Mouse (Mus musculus) embryonic facial prominence, embryonic 12.5 days (tissue): ENCODE results near the gene Ncdn. TPM values are rescaled to one million over a fixed set of nuclear protein-coding genes. Genes with fewer than 3 reads are reported as not detected.

Experiments
- ATAC-seq: fragments of 200-750 bp; cut with Nextera tagmentation; 2 replicates; pipeline ENCODE4 v1.8.0; 2017; ENCODE audit not compliant: insufficient number of reproducible peaks, insufficient read depth, low FRiP score, low TSS enrichment
- H3K27ac ChIP-seq: fragments of 300-500 bp; sonication (generic); 2 replicates; pipeline ENCODE4 v1.5.1; 2016; ENCODE audit warnings: mild to moderate bottlenecking
- H3K27me3 ChIP-seq: fragments of 300-500 bp; sonication (generic); 2 replicates; pipeline ENCODE4 v1.6.1; 2016; ENCODE audit warnings: mild to moderate bottlenecking, moderate library complexity
- H3K36me3 ChIP-seq: fragments of 300-500 bp; sonication (generic); 2 replicates; pipeline ENCODE4 v1.6.1; 2016; ENCODE audit warnings: mild to moderate bottlenecking
- H3K4me1 ChIP-seq: fragments of 300-500 bp; sonication (generic); 2 replicates; pipeline ENCODE4 v1.6.1; 2016
- H3K4me2 ChIP-seq: fragments of 300-500 bp; sonication (generic); replicated peaks from 2 replicates; pipeline ENCODE4 v1.6.1; 2016; ENCODE audit warnings: mild to moderate bottlenecking, moderate library complexity
- H3K4me3 ChIP-seq: fragments of 300-500 bp; sonication (generic); 2 replicates; pipeline ENCODE4 v1.5.1; 2016; ENCODE audit warnings: mild to moderate bottlenecking
- H3K9ac ChIP-seq: fragments of 300-500 bp; sonication (generic); 2 replicates; pipeline ENCODE4 v1.6.1; 2016; ENCODE audit warnings: mild to moderate bottlenecking, moderate library complexity
- H3K9me3 ChIP-seq: fragments of 300-500 bp; sonication (generic); 2 replicates; pipeline ENCODE4 v1.6.1; 2016; ENCODE audit warnings: mild to moderate bottlenecking, moderate library complexity
- WGBS: fragments of 180-500 bp; shearing (Covaris S2); methylation state at CpG from one replicate; pipeline ENCODE4 v1.1.7; 2016; 5-methylcytosine and 5-hydroxymethylcytosine counted together
- polyA plus RNA-seq: library from polyadenylated mRNA; unstranded; fragments of >200 nt; fragmentation: Nextera tagmentation; extraction: Ambion mirVana; gene quantifications from 2 replicates; pipeline ENCODE4 v1.2.1, GENCODE M21; 2016

Gene Ncdn
- polyA plus RNA-seq, 1 experiment from 2014 or later: 35.2 TPM

- WGBS: 2% methylated on average over 32 of the region's 32 CpGs
- Histone ChIP-seq H3K9me3 (no peaks in the 10 kb centered on the region), H3K4me3 (peak within 1 kb of the TSS; percentile 18), H3K36me3 (no peaks in the 10 kb centered on the region), H3K4me1 (peaks cover 14% of the 10 kb centered on the region; the same call in 1 of the 2 replicates), H3K27me3 (peaks cover 82% of the 10 kb centered on the region), H3K9ac (no peak within 1 kb of the TSS), H3K4me2 (peak within 1 kb of the TSS; percentile 35), H3K27ac (no peak within 1 kb of the TSS)
- no peak for ATAC-seq
Observed at GRCm38 (mm10) chr4:126736001-126736414, 17.2 kb downstream of the Ncdn start, which contains the start of gene Tfap2e. TSS of gene Tfap2e (minus strand) at chr4:126736240.

- Histone ChIP-seq H3K27me3 (peaks cover 87% of the 10 kb centered on the region), H3K27ac (no peak overlapping the region), H3K4me1 (peaks cover 14% of the 10 kb centered on the region; the same call in 1 of the 2 replicates), H3K4me3 (peak overlapping the region; percentile 18), H3K9me3 (no peaks in the 10 kb centered on the region), H3K9ac (no peak overlapping the region), H3K36me3 (no peaks in the 10 kb centered on the region), H3K4me2 (peak overlapping the region; percentile 35)
- no peak for ATAC-seq
- 2% methylated on average over 55 of the region's 62 CpGs for WGBS
Observed at GRCm38 (mm10) chr4:126735382-126736000, 17.7 kb downstream of the Ncdn start.

- H3K27me3 ChIP-seq: peaks cover 94% of the 10 kb centered on the region
- no peaks in the 10 kb centered on the region for H3K36me3 ChIP-seq
- peaks cover 9% of the 10 kb centered on the region; the same call in 1 of the 2 replicates for H3K4me1 ChIP-seq
- WGBS: 3% methylated on average over 51 of the region's 51 CpGs
- no peak overlapping the region for H3K27ac ChIP-seq
- ATAC-seq: no peak; the same call in 1 of the 2 replicates
- no peaks in the 10 kb centered on the region for H3K9me3 ChIP-seq
- H3K9ac ChIP-seq: no peak overlapping the region
- peak overlapping the region; percentile 35 for H3K4me2 ChIP-seq
- peak overlapping the region; percentile 18; the same call in 1 of the 2 replicates for H3K4me3 ChIP-seq
Observed at GRCm38 (mm10) chr4:126734700-126735381, 18.4 kb downstream of the Ncdn start.

- no peaks in the 10 kb centered on the region for H3K9me3 ChIP-seq
- H3K4me1 ChIP-seq: peaks cover 9% of the 10 kb centered on the region; the same call in 1 of the 2 replicates
- no peak overlapping the region for H3K27ac ChIP-seq
- WGBS: 2% methylated on average over 16 of the region's 16 CpGs
- no peak overlapping the region for H3K4me3 ChIP-seq
- no peak overlapping the region for H3K4me2 ChIP-seq
- no peak overlapping the region for H3K9ac ChIP-seq
- ATAC-seq: no peak
- peaks cover 100% of the 10 kb centered on the region for H3K27me3 ChIP-seq
- H3K36me3 ChIP-seq: no peaks in the 10 kb centered on the region
Observed at GRCm38 (mm10) chr4:126734001-126734603, 19.1 kb downstream of the Ncdn start.

GRCm38 (mm10) chr4:126732531-126733380, 20.5 kb downstream of the Ncdn start:
- Histone ChIP-seq H3K4me3 (peak overlapping the region; percentile 11; the same call in 1 of the 2 replicates), H3K4me2 (peak overlapping the region; percentile 16; the same call in 1 of the 2 replicates), H3K4me1 (peaks cover 9% of the 10 kb centered on the region; the same call in 1 of the 2 replicates), H3K27me3 (peaks cover 89% of the 10 kb centered on the region), H3K9me3 (no peaks in the 10 kb centered on the region), H3K36me3 (no peaks in the 10 kb centered on the region), H3K27ac (no peak overlapping the region), H3K9ac (no peak overlapping the region)
- 4% methylated on average over 26 of the region's 26 CpGs for WGBS
- no peak for ATAC-seq

GRCm38 (mm10) chr4:126732111-126732510, 21.1 kb downstream of the Ncdn start:
- Histone ChIP-seq H3K27ac (no peak overlapping the region), H3K9me3 (no peaks in the 10 kb centered on the region), H3K27me3 (peaks cover 83% of the 10 kb centered on the region), H3K4me1 (peaks cover 9% of the 10 kb centered on the region; the same call in 1 of the 2 replicates), H3K4me3 (peak overlapping the region; percentile 11), H3K36me3 (no peaks in the 10 kb centered on the region), H3K4me2 (peak overlapping the region; percentile 16), H3K9ac (0 out of 2 replicates have a peak overlapping the region, but pooled peaks have one; percentile 12)
- ATAC-seq: no peak
- 3% methylated on average over 18 of the region's 18 CpGs for WGBS

- WGBS: 46% methylated on average over 5 of the region's 5 CpGs
- Histone ChIP-seq H3K4me1 (no peaks in the 10 kb centered on the region), H3K9ac (no peak overlapping the region), H3K27ac (no peak overlapping the region), H3K4me3 (no peak overlapping the region), H3K4me2 (no peak overlapping the region), H3K36me3 (peaks cover 62% of the 10 kb centered on the region), H3K9me3 (no peaks in the 10 kb centered on the region), H3K27me3 (no peaks in the 10 kb centered on the region)
- ATAC-seq: no peak
Observed at GRCm38 (mm10) chr4:126707439-126707826, 45.8 kb downstream of the Ncdn start.

GRCm38 (mm10) chr4:126706630-126707438, 46.4 kb downstream of the Ncdn start:
- no peak overlapping the region for H3K4me3 ChIP-seq
- no peak overlapping the region for H3K27ac ChIP-seq
- H3K27me3 ChIP-seq: no peaks in the 10 kb centered on the region
- H3K9me3 ChIP-seq: no peaks in the 10 kb centered on the region
- 35% methylated on average over 12 of the region's 12 CpGs for WGBS
- no peaks in the 10 kb centered on the region for H3K4me1 ChIP-seq
- H3K4me2 ChIP-seq: no peak overlapping the region
- H3K9ac ChIP-seq: no peak overlapping the region
- peaks cover 68% of the 10 kb centered on the region for H3K36me3 ChIP-seq
- no peak for ATAC-seq

- 93% methylated on average over 4 of the region's 4 CpGs for WGBS
- ATAC-seq: no peak
- peaks cover 29% of the 10 kb centered on the region for H3K36me3 ChIP-seq
Observed at GRCm38 (mm10) chr4:126696908-126697307, 56.3 kb downstream of the Ncdn start.

More at GRCm38 (mm10) chr4:126696908-126697307, 56.3 kb downstream of the Ncdn start:
- Histone ChIP-seq H3K9ac (no peak overlapping the region), H3K9me3 (no peaks in the 10 kb centered on the region), H3K4me2 (no peak overlapping the region), H3K27me3 (no peaks in the 10 kb centered on the region), H3K27ac (no peak overlapping the region), H3K4me1 (no peaks in the 10 kb centered on the region), H3K4me3 (no peak overlapping the region)
